Mouse (Mus musculus) stomach, embryonic 16.5 days (tissue): ENCODE data around the gene Ubash3b. TPM values are rescaled to one million over a fixed set of nuclear protein-coding genes. Genes with fewer than 3 reads are reported as not detected.

Experiments used
- polyA plus RNA-seq: library from polyadenylated mRNA; unstranded; fragments of >200 nt; fragmentation: Nextera tagmentation; extraction: Ambion mirVana; gene quantifications from 2 replicates; pipeline ENCODE4 v1.2.1, GENCODE M21; 2015

Ubash3b gene
- polyA plus RNA-seq, 1 experiment from 2014 or later = 3.0 TPM

Other genes with a start within 250 kb of the Ubash3b start
- not detected in 2 replicates for gene Jhy, start 197.6 kb downstream of the Ubash3b start, polyA plus RNA-seq
- 0.06 TPM in 1 of 2 replicates, not detected in the other for gene Crtam, start 157.1 kb downstream of the Ubash3b start, polyA plus RNA-seq